Mouse (Mus musculus): ENCODE results near the gene Sptssb. TPM values are rescaled to one million over a fixed set of nuclear protein-coding genes. Genes with fewer than 3 reads are reported as not detected.

The Sptssb gene
- total and polyA plus RNA-seq, 3 experiments, result not detected

GRCm38 (mm10) chr3:69820614-69821013 is 39.1 kb downstream of the Sptssb start:
- Histone ChIP-seq H3K4me3 (replicated peaks in 1 of 3; ENCODE audit: low read depth in 2 of 3, low read length in 2 of 3, poor library complexity in 1 of 3) (no peak overlapping the region), H3K4me1 (ENCODE audit: control insufficient read depth in 1 of 2, insufficient read depth in 2 of 2) (peaks cover 0 to 15% of the 10 kb centered on the region in 2 experiments; a peak in 3 of 4 replicates), H3K27me3 (replicated peaks) (no peaks in the 10 kb centered on the region), H3K27ac (ENCODE audit: insufficient read depth, low read depth) (no peak overlapping the region), H3K36me3 (replicated peaks in 1 of 2; ENCODE audit: control insufficient read depth in 1 of 2, insufficient read depth in 1 of 2, low read length in 1 of 2) (no peaks in the 10 kb centered on the region), H3K79me2 (replicated peaks; ENCODE audit: control insufficient read depth, extremely low read depth, insufficient read depth, poor library complexity, severe bottlenecking) (no peaks in the 10 kb centered on the region), H3K9ac (ENCODE audit: insufficient read depth, low read depth) (no peak overlapping the region), H3K4me2 (ENCODE audit: insufficient read depth, low read depth, poor library complexity, severe bottlenecking) (no peak overlapping the region), H3K9me3 (replicated peaks; ENCODE audit: low read length) (no peaks in the 10 kb centered on the region)
- in situ Hi-C loops (cut with MboI; ENCODE audit: low pct_ligation_motif_present, low pct_unique_long_range_greater_than_20kb, low sequenced_read_pairs), result no loop called here
- no peak for TF ChIP-seq JUND (conservative IDR thresholded peaks at IDR 0.05; ENCODE audit: low read depth, low read length)
- no peak for DNase-seq (ENCODE audit: extremely low read depth)
- dilution Hi-C loops (cut with MboI; ENCODE audit: extremely low pct_ligation_motif_present, extremely low pct_unique_long_range_greater_than_20kb, low sequenced_read_pairs), result no loop called here

- in situ Hi-C loops (cut with MboI; ENCODE audit: low pct_ligation_motif_present, low pct_unique_long_range_greater_than_20kb, low sequenced_read_pairs), result no loop called here
- dilution Hi-C loops (cut with MboI; ENCODE audit: extremely low pct_ligation_motif_present, extremely low pct_unique_long_range_greater_than_20kb, low sequenced_read_pairs), result no loop called here
Observed at GRCm38 (mm10) chr3:69819851-69820200, 39.9 kb downstream of the Sptssb start.

GRCm38 (mm10) chr3:69819146-69819850 is 40.4 kb downstream of the Sptssb start:
- no peak for TF ChIP-seq CTCF (conservative IDR thresholded peaks at IDR 0.05 in 1 of 2, IDR thresholded peaks at IDR 0.05 in 1 of 2; ENCODE audit: low read depth in 2 of 2, low read length in 2 of 2)
- TF ChIP-seq EP300 (IDR thresholded peaks at IDR 0.05; ENCODE audit: low read length), result no peak
- TF ChIP-seq ZC3H11A (IDR thresholded peaks at IDR 0.05; ENCODE audit: low read depth, low read length), result no peak
- TF ChIP-seq CHD2 (IDR thresholded peaks at IDR 0.05; ENCODE audit: low read length), result no peak
- no peak for TF ChIP-seq BHLHE40 (IDR thresholded peaks at IDR 0.05; ENCODE audit: low read depth, low read length)
- TF ChIP-seq TCF12 (IDR thresholded peaks at IDR 0.05; ENCODE audit: low read depth, low read length), result no peak
- no peak for TF ChIP-seq MXI1 (IDR thresholded peaks at IDR 0.05; ENCODE audit: low read depth, low read length)
- TF ChIP-seq HCFC1 (IDR thresholded peaks at IDR 0.05; ENCODE audit: low read depth, low read length), result no peak
- no peak for TF ChIP-seq JUND (conservative IDR thresholded peaks at IDR 0.05; ENCODE audit: low read depth, low read length)
- no peak for TF ChIP-seq USF1 (IDR thresholded peaks at IDR 0.05; ENCODE audit: low read depth, low read length)
- TF ChIP-seq ZNF384 (IDR thresholded peaks at IDR 0.05; ENCODE audit: low read depth, low read length), result no peak
- Histone ChIP-seq H3K9me3 (replicated peaks; ENCODE audit: low read length) (no peaks in the 10 kb centered on the region), H3K4me1 (ENCODE audit: control insufficient read depth in 1 of 2, insufficient read depth in 2 of 2) (peaks cover 0 to 10% of the 10 kb centered on the region in 2 experiments; a peak in 3 of 4 replicates), H3K4me2 (ENCODE audit: insufficient read depth, low read depth, poor library complexity, severe bottlenecking) (no peak overlapping the region), H3K4me3 (replicated peaks in 1 of 3; ENCODE audit: low read depth in 2 of 3, low read length in 2 of 3, poor library complexity in 1 of 3) (no peak overlapping the region), H3K9ac (ENCODE audit: insufficient read depth, low read depth) (no peak overlapping the region), H3K27me3 (replicated peaks) (no peaks in the 10 kb centered on the region), H3K27ac (ENCODE audit: insufficient read depth, low read depth) (no peak overlapping the region), H3K36me3 (replicated peaks in 1 of 2; ENCODE audit: control insufficient read depth in 1 of 2, insufficient read depth in 1 of 2, low read length in 1 of 2) (no peaks in the 10 kb centered on the region), H3K79me2 (replicated peaks; ENCODE audit: control insufficient read depth, extremely low read depth, insufficient read depth, poor library complexity, severe bottlenecking) (no peaks in the 10 kb centered on the region)
- in situ Hi-C loops (cut with MboI; ENCODE audit: low pct_ligation_motif_present, low pct_unique_long_range_greater_than_20kb, low sequenced_read_pairs) (no loop called here), dilution Hi-C loops (cut with MboI; ENCODE audit: extremely low pct_ligation_motif_present, extremely low pct_unique_long_range_greater_than_20kb, low sequenced_read_pairs) (no loop called here)
- DNase-seq (ENCODE audit: extremely low read depth), result no peak

More at GRCm38 (mm10) chr3:69819851-69820200, 39.9 kb downstream of the Sptssb start:
- H3K79me2 ChIP-seq (replicated peaks; ENCODE audit: control insufficient read depth, extremely low read depth, insufficient read depth, poor library complexity, severe bottlenecking), result no peaks in the 10 kb centered on the region
- DNase-seq (ENCODE audit: extremely low read depth), result no peak
- H3K4me3 ChIP-seq (replicated peaks in 1 of 3; ENCODE audit: low read depth in 2 of 3, low read length in 2 of 3, poor library complexity in 1 of 3), result no peak overlapping the region
- H3K9me3 ChIP-seq (replicated peaks; ENCODE audit: low read length), result no peaks in the 10 kb centered on the region
- no peak overlapping the region for H3K27ac ChIP-seq (ENCODE audit: insufficient read depth, low read depth)
- no peaks in the 10 kb centered on the region for H3K27me3 ChIP-seq (replicated peaks)
- no peak overlapping the region for H3K4me2 ChIP-seq (ENCODE audit: insufficient read depth, low read depth, poor library complexity, severe bottlenecking)
- H3K4me1 ChIP-seq (ENCODE audit: control insufficient read depth in 1 of 2, insufficient read depth in 2 of 2), result peaks cover 0 to 15% of the 10 kb centered on the region in 2 experiments; a peak in 3 of 4 replicates
- TF ChIP-seq SIN3A (IDR thresholded peaks at IDR 0.05; ENCODE audit: low read length) (no peak), CHD1 (IDR thresholded peaks at IDR 0.05; ENCODE audit: low read depth, low read length) (no peak), HCFC1 (IDR thresholded peaks at IDR 0.05; ENCODE audit: low read depth, low read length) (no peak), ZMIZ1 (IDR thresholded peaks at IDR 0.05; ENCODE audit: low read depth, low read length) (no peak), ZNF384 (IDR thresholded peaks at IDR 0.05; ENCODE audit: low read depth, low read length) (no peak), MXI1 (IDR thresholded peaks at IDR 0.05; ENCODE audit: low read depth, low read length) (no peak), SMC3 (IDR thresholded peaks at IDR 0.05; ENCODE audit: low read depth, low read length) (no peak), ETS1 (conservative IDR thresholded peaks at IDR 0.05; ENCODE audit: low read depth, low read length) (no peak), USF2 (conservative IDR thresholded peaks at IDR 0.05; ENCODE audit: low read depth, low read length) (no peak), TBP (conservative IDR thresholded peaks at IDR 0.05; ENCODE audit: low read depth, low read length) (no peak), POLR2AphosphoS2 (IDR thresholded peaks at IDR 0.05; ENCODE audit: low read depth, low read length) (no peak), JUND (conservative IDR thresholded peaks at IDR 0.05; ENCODE audit: low read depth, low read length) (no peak)
- no peaks in the 10 kb centered on the region for H3K36me3 ChIP-seq (replicated peaks in 1 of 2; ENCODE audit: control insufficient read depth in 1 of 2, insufficient read depth in 1 of 2, low read length in 1 of 2)
- no peak overlapping the region for H3K9ac ChIP-seq (ENCODE audit: insufficient read depth, low read depth)

Data from CH12.LX (cell line).